Comparison of ENCODE assay signal across 8 mouse cellular contexts in genomic region chr13:107955327-107956110, GRCm38 (mm10).
DNase-seq lines count a peak whose midpoint lies in the region; ATAC-seq lines count a peak whose summit lies in the region.

No protein-coding gene starts in this region.

- intact Hi-C loops in gastrocnemius, postnatal 14 days (cut with DNase I; ENCODE audit: low total_unique reads), result no loop called here
- intact Hi-C loops in left cerebral cortex, postnatal 14 days (cut with DNase I), result no loop called here

- peak; percentile 13 for DNase-seq in kidney, adult 18-20 months
- no peak for DNase-seq in kidney, adult 11 months
- DNase-seq in embryonic facial prominence, embryonic 14.5 days (ENCODE audit: low spot score), result peak; percentile 82
- DNase-seq in gastrocnemius, postnatal 14 days, result no peak
- no peak for DNase-seq in lung, postnatal 25 days (ENCODE audit: low spot score)
- no peak for DNase-seq in left cerebral cortex, postnatal 14 days (ENCODE audit: low spot score in 2 of 2)

- 22% methylated on average over 11 of the region's 18 CpGs for WGBS in embryonic facial prominence, embryonic 14.5 days
- 14% methylated on average over 17 of the region's 18 CpGs for WGBS in kidney, embryonic 14.5 days
- 2% methylated on average over 17 of the region's 18 CpGs for WGBS in midbrain, embryonic 13.5 days

- H3K36me3 ChIP-seq in embryonic facial prominence, embryonic 14.5 days (ENCODE audit: control insufficient read depth, insufficient read depth, low read length), result no peaks in the 10 kb centered on the region
- H3K36me3 ChIP-seq in kidney, embryonic 14.5 days (ENCODE audit: control insufficient read depth, insufficient read depth, low read length), result no peaks in the 10 kb centered on the region
- H3K36me3 ChIP-seq in midbrain, embryonic 13.5 days, result no peaks in the 10 kb centered on the region

- peaks cover 19% of the 10 kb centered on the region for H3K4me1 ChIP-seq in embryonic facial prominence, embryonic 14.5 days (ENCODE audit: control insufficient read depth, insufficient read depth, low read length)
- H3K4me1 ChIP-seq in kidney, embryonic 14.5 days (ENCODE audit: control insufficient read depth, insufficient read depth, low read length), result peaks cover 18% of the 10 kb centered on the region; the same call in 1 of the 2 replicates
- H3K4me1 ChIP-seq in midbrain, embryonic 13.5 days (replicated peaks), result peaks cover 29% of the 10 kb centered on the region

- peak; percentile 92 for ATAC-seq in embryonic facial prominence, embryonic 14.5 days (ENCODE audit: low read depth)
- ATAC-seq in kidney, embryonic 14.5 days (ENCODE audit: low FRiP score, low TSS enrichment), result peak; percentile 82
- ATAC-seq in midbrain, embryonic 13.5 days, result peak; percentile 93

- no peak overlapping the region for H3K4me3 ChIP-seq in embryonic facial prominence, embryonic 14.5 days (ENCODE audit: low read depth, low read length)
- H3K4me3 ChIP-seq in kidney, embryonic 14.5 days (ENCODE audit: low read length), result no peak overlapping the region
- H3K4me3 ChIP-seq in midbrain, embryonic 13.5 days (replicated peaks), result no peak overlapping the region

- no peaks in the 10 kb centered on the region for H3K9me3 ChIP-seq in embryonic facial prominence, embryonic 14.5 days (ENCODE audit: control insufficient read depth, low read length)
- H3K9me3 ChIP-seq in kidney, embryonic 14.5 days (ENCODE audit: control insufficient read depth, low read length), result no peaks in the 10 kb centered on the region
- H3K9me3 ChIP-seq in midbrain, embryonic 13.5 days, result no peaks in the 10 kb centered on the region

- no peaks in the 10 kb centered on the region for H3K27me3 ChIP-seq in embryonic facial prominence, embryonic 14.5 days (replicated peaks; ENCODE audit: control insufficient read depth, insufficient read depth, low read length)
- H3K27me3 ChIP-seq in kidney, embryonic 14.5 days (ENCODE audit: control insufficient read depth, insufficient read depth, low read length), result no peaks in the 10 kb centered on the region
- H3K27me3 ChIP-seq in midbrain, embryonic 13.5 days, result no peaks in the 10 kb centered on the region

- no peak overlapping the region for H3K9ac ChIP-seq in embryonic facial prominence, embryonic 14.5 days (ENCODE audit: low read depth, low read length)
- H3K9ac ChIP-seq in kidney, embryonic 14.5 days (ENCODE audit: low read depth, low read length), result no peak overlapping the region
- H3K9ac ChIP-seq in midbrain, embryonic 13.5 days (replicated peaks), result no peak overlapping the region

- peak overlapping the region; percentile 32; the same call in 1 of the 2 replicates for H3K4me2 ChIP-seq in embryonic facial prominence, embryonic 14.5 days (ENCODE audit: low read depth, low read length)
- H3K4me2 ChIP-seq in kidney, embryonic 14.5 days (replicated peaks; ENCODE audit: low read depth, low read length), result peak overlapping the region; percentile 13; the same call in 1 of the 2 replicates
- H3K4me2 ChIP-seq in midbrain, embryonic 13.5 days (replicated peaks), result peak overlapping the region; percentile 26

- peak overlapping the region; percentile 48 for H3K27ac ChIP-seq in embryonic facial prominence, embryonic 14.5 days (replicated peaks; ENCODE audit: low read depth, low read length)
- peak overlapping the region; percentile 59; the same call in 1 of the 2 replicates for H3K27ac ChIP-seq in kidney, embryonic 14.5 days (ENCODE audit: low read depth, low read length)
- H3K27ac ChIP-seq in midbrain, embryonic 13.5 days, result no peak overlapping the region; the same call in 1 of the 2 replicates

Comparison
In these comparisons a context has a peak if more than half of its experiments do, and no peak if none do; other contexts are left out.
1. DNase-seq: peak in kidney, adult 18-20 months (single experiment) and embryonic facial prominence, embryonic 14.5 days (single experiment); none in kidney, adult 11 months (single experiment), gastrocnemius, postnatal 14 days (single experiment), lung, postnatal 25 days (single experiment) and left cerebral cortex, postnatal 14 days (0 of 2).
2. Peak in every context shown above with its lines, with median percentiles within 50 percentile points of each other: ATAC-seq and H3K4me2 ChIP-seq.